In genomic region chr17:43365297-43365696, GRCm38 (mm10) we compare ENCODE assay signal across 17 mouse cellular contexts. TPM values are rescaled to one million over a fixed set of nuclear protein-coding genes. Genes with fewer than 3 reads are reported as not detected.
DNase-seq lines count a peak whose midpoint lies in the region; ATAC-seq and TF ChIP-seq lines count a peak whose summit lies in the region.
"Had no signal": no experiment of that assay in that cellular context is flagged by ENCODE, and none has a peak within 500 bp of the region (broad histone marks: within the 10 kb centered on the region; RNA-seq: fewer than 3 reads in every experiment).

No protein-coding gene starts in this region.

- no peaks in the 10 kb centered on the region for H3K9me3 ChIP-seq in intestine, embryonic 16.5 days (ENCODE audit: control insufficient read depth, low read length)
- H3K9me3 ChIP-seq in intestine, embryonic 15.5 days: no peaks in the 10 kb centered on the region
- no peaks in the 10 kb centered on the region for H3K9me3 ChIP-seq in lung, embryonic 14.5 days (ENCODE audit: low read depth, low read length)
- H3K9me3 ChIP-seq in midbrain, postnatal 0 days (ENCODE audit: low read length): no peaks in the 10 kb centered on the region
- H3K9me3 ChIP-seq: liver, embryonic 15.5 days; neural tube, embryonic 12.5 days had no signal

- 77% methylated on average over 6 of the region's 6 CpGs for WGBS in intestine, embryonic 16.5 days
- 76% methylated on average over 6 of the region's 6 CpGs for WGBS in intestine, embryonic 15.5 days
- 63% methylated on average over 6 of the region's 6 CpGs for WGBS in lung, embryonic 14.5 days
- 75% methylated on average over 6 of the region's 6 CpGs for WGBS in small intestine, adult 2 months
- 82% methylated on average over 6 of the region's 6 CpGs for whole genome bisulfite sequencing in midbrain, postnatal 0 days

- TF ChIP-seq POLR2A in small intestine, adult 2 months (IDR thresholded peaks at IDR 0.05; ENCODE audit: low read depth, low read length): no peak

- no peak for TF ChIP-seq CTCF in lung, embryonic 14.5 days (IDR thresholded peaks at IDR 0.05; ENCODE audit: low read depth)
- TF ChIP-seq CTCF in small intestine, adult 2 months (IDR thresholded peaks at IDR 0.05; ENCODE audit: extremely low read depth, insufficient read length, insufficient replicate concordance, low read depth, low read length): no peak
- no peak for TF ChIP-seq CTCF in midbrain, postnatal 0 days (IDR thresholded peaks at IDR 0.05)

- no peaks in the 10 kb centered on the region for H3K36me3 ChIP-seq in intestine, embryonic 16.5 days (ENCODE audit: control insufficient read depth, insufficient read depth, low read length)
- no peaks in the 10 kb centered on the region for H3K36me3 ChIP-seq in intestine, embryonic 15.5 days
- H3K36me3 ChIP-seq in lung, embryonic 14.5 days (ENCODE audit: insufficient read depth): no peaks in the 10 kb centered on the region
- H3K36me3 ChIP-seq in small intestine, adult 2 months (ENCODE audit: control insufficient read depth, insufficient read depth, low read length): no peaks in the 10 kb centered on the region
- H3K36me3 ChIP-seq in midbrain, postnatal 0 days (ENCODE audit: insufficient read depth, low read length): no peaks in the 10 kb centered on the region
- H3K36me3 ChIP-seq: liver, embryonic 15.5 days; neural tube, embryonic 12.5 days had no signal

- H3K4me3 ChIP-seq in intestine, embryonic 16.5 days (ENCODE audit: low read length): no peak overlapping the region
- no peak overlapping the region for H3K4me3 ChIP-seq in intestine, embryonic 15.5 days (replicated peaks)
- H3K4me3 ChIP-seq in lung, embryonic 14.5 days (ENCODE audit: low read depth, low read length): no peak overlapping the region
- no peak overlapping the region for H3K4me3 ChIP-seq in small intestine, adult 2 months (ENCODE audit: low read depth, low read length)
- no peak overlapping the region for H3K4me3 ChIP-seq in midbrain, postnatal 0 days (ENCODE audit: low read depth, low read length)
- H3K4me3 ChIP-seq: liver, embryonic 15.5 days; neural tube, embryonic 12.5 days had no signal

- no peak overlapping the region for H3K4me2 ChIP-seq in intestine, embryonic 16.5 days (ENCODE audit: low read depth, low read length)
- H3K4me2 ChIP-seq in intestine, embryonic 15.5 days (replicated peaks): no peak overlapping the region
- no peak overlapping the region for H3K4me2 ChIP-seq in lung, embryonic 14.5 days
- H3K4me2 ChIP-seq in midbrain, postnatal 0 days (ENCODE audit: low read depth, low read length, poor library complexity, severe bottlenecking): no peak overlapping the region
- H3K4me2 ChIP-seq: liver, embryonic 15.5 days; neural tube, embryonic 12.5 days had no signal

- H3K27ac ChIP-seq in intestine, embryonic 16.5 days (ENCODE audit: low read length): 0 out of 2 replicates have a peak overlapping the region, but pooled peaks have one; percentile 13
- H3K27ac ChIP-seq in intestine, embryonic 15.5 days: no peak overlapping the region
- H3K27ac ChIP-seq in lung, embryonic 14.5 days (ENCODE audit: low read depth): peak overlapping the region; percentile 32; the same call in 1 of the 2 replicates
- 0 out of 2 replicates have a peak overlapping the region, but pooled peaks have one; percentile 34 for H3K27ac ChIP-seq in small intestine, adult 2 months (ENCODE audit: insufficient read depth, low read depth, low read length)
- no peak overlapping the region for H3K27ac ChIP-seq in midbrain, postnatal 0 days (ENCODE audit: low read depth, low read length)
- H3K27ac ChIP-seq: liver, embryonic 15.5 days; neural tube, embryonic 12.5 days had no signal

- no peak overlapping the region for H3K9ac ChIP-seq in intestine, embryonic 16.5 days (ENCODE audit: low read depth, low read length)
- H3K9ac ChIP-seq in intestine, embryonic 15.5 days: no peak overlapping the region
- H3K9ac ChIP-seq in lung, embryonic 14.5 days: no peak overlapping the region
- no peak overlapping the region for H3K9ac ChIP-seq in midbrain, postnatal 0 days (replicated peaks; ENCODE audit: low read length, poor library complexity, severe bottlenecking)
- H3K9ac ChIP-seq: liver, embryonic 15.5 days; neural tube, embryonic 12.5 days had no signal

- no peaks in the 10 kb centered on the region for H3K27me3 ChIP-seq in intestine, embryonic 16.5 days (replicated peaks; ENCODE audit: control insufficient read depth, insufficient read depth, low read length)
- H3K27me3 ChIP-seq in intestine, embryonic 15.5 days (replicated peaks): no peaks in the 10 kb centered on the region
- H3K27me3 ChIP-seq in lung, embryonic 14.5 days (ENCODE audit: insufficient read depth, low read length): no peaks in the 10 kb centered on the region
- H3K27me3 ChIP-seq in small intestine, adult 2 months (ENCODE audit: control insufficient read depth, insufficient read depth, low read length): peaks cover 3% of the 10 kb centered on the region
- no peaks in the 10 kb centered on the region for H3K27me3 ChIP-seq in midbrain, postnatal 0 days (ENCODE audit: insufficient read depth, low read length)
- H3K27me3 ChIP-seq: neural tube, embryonic 12.5 days; Patski had no signal

- ATAC-seq in intestine, embryonic 16.5 days: no peak
- no peak for ATAC-seq in intestine, embryonic 15.5 days
- ATAC-seq in lung, embryonic 14.5 days (ENCODE audit: insufficient read depth): no peak
- ATAC-seq in midbrain, postnatal 0 days (ENCODE audit: low FRiP score): no peak
- ATAC-seq: forebrain, embryonic 16.5 days; Patski had no signal

- DNase-seq in adrenal gland, adult (ENCODE audit: inconsistent age in 2 of 2, low spot score in 1 of 2): peak; percentile 37 to 46
- no peak for DNase-seq in adrenal gland, adult 8-10 months
- DNase-seq in lung, embryonic 14.5 days: no peak
- no peak for DNase-seq in lung, postnatal 14 days
- no peak for DNase-seq in midbrain, postnatal 0 days (ENCODE audit: low spot score)
- DNase-seq: cerebellum, adult 11-12 months; left cerebral cortex, postnatal 4 days; midbrain, embryonic 14.5 days; thymus, adult 18-20 months had no signal

- 0 out of 2 replicates have a peak, but pooled peaks cover 7% of the 10 kb centered on the region for H3K4me1 ChIP-seq in intestine, embryonic 16.5 days (ENCODE audit: control insufficient read depth, insufficient read depth, low read length)
- H3K4me1 ChIP-seq in intestine, embryonic 15.5 days (replicated peaks): 0 out of 2 replicates have a peak, but pooled peaks cover 5% of the 10 kb centered on the region
- H3K4me1 ChIP-seq in lung, embryonic 14.5 days (ENCODE audit: insufficient read depth): peaks cover 2% of the 10 kb centered on the region
- H3K4me1 ChIP-seq in small intestine, adult 2 months (ENCODE audit: control insufficient read depth, insufficient read depth, insufficient read length, low read length): no peaks in the 10 kb centered on the region
- H3K4me1 ChIP-seq in midbrain, postnatal 0 days (ENCODE audit: insufficient read depth, low read length): no peaks in the 10 kb centered on the region
- H3K4me1 ChIP-seq: liver, embryonic 15.5 days; neural tube, embryonic 12.5 days had no signal

RNA-seq across cellular contexts. Expression of gene Adgrf5, which starts 5.0 kb away (rescaled TPM):
- 100 to 1,000 TPM in 2 of 4 experiments, 10 to 100 TPM in 2; 79.8 to 113 (median 100) TPM for total RNA-seq in adrenal gland, adult 8-10 months (2022)
- polyA plus RNA-seq in intestine, embryonic 16.5 days (2015; fragmentation: Nextera tagmentation; extraction: Ambion mirVana): 10.3 and 10.6 TPM in 2 replicates
- 11.6 and 11.8 TPM in 2 replicates for polyA plus RNA-seq in intestine, embryonic 15.5 days (2015; fragmentation: Nextera tagmentation; extraction: Ambion mirVana)
- 18.5 and 18.8 TPM in 2 replicates for polyA plus RNA-seq in lung, embryonic 14.5 days (2014; fragmentation: Nextera tagmentation; extraction: Ambion mirVana)
- polyA plus RNA-seq in small intestine, adult 2 months (2012; rRNA removed): 2.8 and 4.9 TPM in 2 replicates
- total RNA-seq in midbrain, postnatal 0 days (2014; rRNA removed): 23.9 and 27.5 TPM in 2 replicates
- 4.2 and 4.6 TPM in 2 replicates for polyA plus RNA-seq in midbrain, postnatal 0 days (2015; fragmentation: Nextera tagmentation; extraction: Ambion mirVana)
- total RNA-seq: common myeloid progenitor, adult 5-6 weeks had no signal

Comparison
In these comparisons a context has a peak if more than half of its experiments do, and no peak if none do; other contexts are left out.
1. DNase-seq: peak in adrenal gland, adult (2 of 2); none in adrenal gland, adult 8-10 months (single experiment), lung, embryonic 14.5 days (single experiment), lung, postnatal 14 days (single experiment) and midbrain, postnatal 0 days (single experiment).
2. H3K27ac ChIP-seq: peak in intestine, embryonic 16.5 days (single experiment), lung, embryonic 14.5 days (single experiment) and small intestine, adult 2 months (single experiment); none in intestine, embryonic 15.5 days (single experiment) and midbrain, postnatal 0 days (single experiment).